Mouse (Mus musculus): ENCODE results near the gene Hoxa3. TPM values are rescaled to one million over a fixed set of nuclear protein-coding genes. Genes with fewer than 3 reads are reported as not detected.

Gene Hoxa3
- polyA plus RNA-seq, 1 experiment from 2014 or later: 0.24 TPM

GRCm38 (mm10) chr6:52183311-52184080 lies 29.6 kb downstream of the Hoxa3 start:
- no peak overlapping the region for H3K9ac ChIP-seq
- DNase-seq: no peak
- H3K4me2 ChIP-seq: peak overlapping the region; percentile 24; the same call in 1 of the 2 replicates
- H3K36me3 ChIP-seq: no peaks in the 10 kb centered on the region
- H3K4me1 ChIP-seq (replicated peaks): peaks cover 8% of the 10 kb centered on the region
- H3K27me3 ChIP-seq: peaks cover 100% of the 10 kb centered on the region
- peak overlapping the region; percentile 39; the same call in 1 of the 2 replicates for H3K27ac ChIP-seq
- peak; percentile 62; the same call in 1 of the 2 replicates for ATAC-seq (ENCODE audit: low read depth)
- WGBS (ENCODE audit: insufficient replicate concordance): 26% methylated on average over 10 of the region's 10 CpGs
- no peak overlapping the region for H3K4me3 ChIP-seq (replicated peaks)
- no peaks in the 10 kb centered on the region for H3K9me3 ChIP-seq (replicated peaks)

- Histone ChIP-seq H3K4me3 (replicated peaks) (no peak overlapping the region), H3K9ac (no peak overlapping the region), H3K4me2 (peak overlapping the region; percentile 23; the same call in 1 of the 2 replicates), H3K27me3 (peaks cover 100% of the 10 kb centered on the region), H3K9me3 (replicated peaks) (no peaks in the 10 kb centered on the region), H3K27ac (no peak overlapping the region), H3K36me3 (no peaks in the 10 kb centered on the region), H3K4me1 (replicated peaks) (peaks cover 8% of the 10 kb centered on the region)
- no peak for ATAC-seq (ENCODE audit: low read depth)
- no peak for DNase-seq
- WGBS (ENCODE audit: insufficient replicate concordance): 55% methylated on average over 1 of the region's 1 CpGs
Observed at GRCm38 (mm10) chr6:52182793-52183192, 30.3 kb downstream of the Hoxa3 start.

GRCm38 (mm10) chr6:52182030-52182429 lies 31.1 kb downstream of the Hoxa3 start:
- Histone ChIP-seq H3K9me3 (replicated peaks) (no peaks in the 10 kb centered on the region), H3K4me1 (replicated peaks) (peaks cover 8% of the 10 kb centered on the region), H3K4me2 (no peak overlapping the region), H3K36me3 (no peaks in the 10 kb centered on the region), H3K27ac (no peak overlapping the region), H3K9ac (no peak overlapping the region), H3K27me3 (peaks cover 100% of the 10 kb centered on the region), H3K4me3 (replicated peaks) (no peak overlapping the region)
- 28% methylated on average over 2 of the region's 2 CpGs for WGBS (ENCODE audit: insufficient replicate concordance)
- ATAC-seq (ENCODE audit: low read depth) (no peak), DNase-seq (no peak)

GRCm38 (mm10) chr6:52180726-52181125 lies 32.4 kb downstream of the Hoxa3 start:
- Histone ChIP-seq H3K27ac (no peak overlapping the region), H3K36me3 (no peaks in the 10 kb centered on the region), H3K4me3 (replicated peaks) (no peak overlapping the region), H3K4me2 (no peak overlapping the region), H3K4me1 (replicated peaks) (peaks cover 8% of the 10 kb centered on the region), H3K27me3 (peaks cover 100% of the 10 kb centered on the region), H3K9me3 (replicated peaks) (no peaks in the 10 kb centered on the region), H3K9ac (no peak overlapping the region)
- WGBS (ENCODE audit: insufficient replicate concordance): 33% methylated on average over 3 of the region's 3 CpGs
- ATAC-seq (ENCODE audit: low read depth) (no peak), DNase-seq (no peak)

- no peak for ATAC-seq (ENCODE audit: low read depth)
- Histone ChIP-seq H3K9me3 (replicated peaks) (no peaks in the 10 kb centered on the region), H3K27me3 (peaks cover 100% of the 10 kb centered on the region), H3K4me1 (replicated peaks) (peaks cover 8% of the 10 kb centered on the region), H3K9ac (0 out of 2 replicates have a peak overlapping the region, but pooled peaks have one; percentile 39), H3K36me3 (no peaks in the 10 kb centered on the region), H3K4me3 (replicated peaks) (no peak overlapping the region), H3K27ac (no peak overlapping the region), H3K4me2 (peak overlapping the region; percentile 23; the same call in 1 of the 2 replicates)
- 20% methylated on average over 11 of the region's 11 CpGs for WGBS (ENCODE audit: insufficient replicate concordance)
- DNase-seq: no peak
Observed at GRCm38 (mm10) chr6:52180213-52180710, 32.9 kb downstream of the Hoxa3 start.

- Histone ChIP-seq H3K36me3 (no peaks in the 10 kb centered on the region), H3K4me2 (peak overlapping the region; percentile 23), H3K27ac (no peak overlapping the region), H3K4me1 (replicated peaks) (peaks cover 8% of the 10 kb centered on the region), H3K27me3 (peaks cover 100% of the 10 kb centered on the region), H3K4me3 (replicated peaks) (peak overlapping the region; percentile 6; the same call in 1 of the 2 replicates), H3K9me3 (replicated peaks) (no peaks in the 10 kb centered on the region), H3K9ac (peak overlapping the region; percentile 39)
- DNase-seq (no peak), ATAC-seq (ENCODE audit: low read depth) (no peak)
- 5% methylated on average over 10 of the region's 10 CpGs for WGBS (ENCODE audit: insufficient replicate concordance)
Observed at GRCm38 (mm10) chr6:52179690-52180089, 33.4 kb downstream of the Hoxa3 start.

- ATAC-seq (ENCODE audit: low read depth): no peak
- H3K9ac ChIP-seq: peak overlapping the region; percentile 39
- peak overlapping the region; percentile 23 for H3K4me2 ChIP-seq
- no peak overlapping the region for H3K27ac ChIP-seq
- 0 out of 2 replicates have a peak overlapping the region, but pooled peaks have one; percentile 6 for H3K4me3 ChIP-seq (replicated peaks)
- WGBS (ENCODE audit: insufficient replicate concordance): 7% methylated on average over 4 of the region's 4 CpGs
- no peaks in the 10 kb centered on the region for H3K36me3 ChIP-seq
- no peak for DNase-seq
- peaks cover 100% of the 10 kb centered on the region for H3K27me3 ChIP-seq
- peaks cover 8% of the 10 kb centered on the region for H3K4me1 ChIP-seq (replicated peaks)
- no peaks in the 10 kb centered on the region for H3K9me3 ChIP-seq (replicated peaks)
Observed at GRCm38 (mm10) chr6:52178918-52179665, 34.0 kb downstream of the Hoxa3 start.

- WGBS (ENCODE audit: insufficient replicate concordance): 7% methylated on average over 9 of the region's 9 CpGs
- Histone ChIP-seq H3K9ac (peak overlapping the region; percentile 30), H3K36me3 (no peaks in the 10 kb centered on the region), H3K4me3 (replicated peaks) (peak overlapping the region; percentile 43), H3K9me3 (replicated peaks) (no peaks in the 10 kb centered on the region), H3K4me2 (peak overlapping the region; percentile 35), H3K27ac (no peak overlapping the region), H3K27me3 (peaks cover 100% of the 10 kb centered on the region), H3K4me1 (replicated peaks) (peaks cover 2% of the 10 kb centered on the region; the same call in 1 of the 2 replicates)
- ATAC-seq (ENCODE audit: low read depth): no peak
- DNase-seq: no peak
Observed at GRCm38 (mm10) chr6:52177806-52178205, 35.3 kb downstream of the Hoxa3 start.

GRCm38 (mm10) chr6:52177061-52177735 lies 35.9 kb downstream of the Hoxa3 start, which contains the start of gene 5730596B20Rik:
Gene 5730596B20Rik, plus strand, starts transcription at chr6:52177498.
- ATAC-seq (ENCODE audit: low read depth): no peak
- peak within 1 kb of the TSS; percentile 39; the same call in 1 of the 2 replicates for H3K27ac ChIP-seq
- peak within 1 kb of the TSS; percentile 43 for H3K4me3 ChIP-seq (replicated peaks)
- H3K36me3 ChIP-seq: no peaks in the 10 kb centered on the region
- H3K9me3 ChIP-seq (replicated peaks): no peaks in the 10 kb centered on the region
- H3K4me1 ChIP-seq (replicated peaks): peaks cover 8% of the 10 kb centered on the region
- H3K9ac ChIP-seq: peak within 1 kb of the TSS; percentile 30
- DNase-seq: no peak
- peaks cover 100% of the 10 kb centered on the region for H3K27me3 ChIP-seq
- 2% methylated on average over 36 of the region's 36 CpGs for WGBS (ENCODE audit: insufficient replicate concordance)
- peak within 1 kb of the TSS; percentile 39 for H3K4me2 ChIP-seq

- H3K4me2 ChIP-seq: peak overlapping the region; percentile 39
- no peaks in the 10 kb centered on the region for H3K9me3 ChIP-seq (replicated peaks)
- peak overlapping the region; percentile 43 for H3K4me3 ChIP-seq (replicated peaks)
- peaks cover 100% of the 10 kb centered on the region for H3K27me3 ChIP-seq
- peak overlapping the region; percentile 39; the same call in 1 of the 2 replicates for H3K27ac ChIP-seq
- ATAC-seq (ENCODE audit: low read depth): no peak
- H3K4me1 ChIP-seq (replicated peaks): peaks cover 8% of the 10 kb centered on the region
- no peak for DNase-seq
- 0 out of 2 replicates have a peak overlapping the region, but pooled peaks have one; percentile 30 for H3K9ac ChIP-seq
- no peaks in the 10 kb centered on the region for H3K36me3 ChIP-seq
- WGBS (ENCODE audit: insufficient replicate concordance): 3% methylated on average over 6 of the region's 6 CpGs
Observed at GRCm38 (mm10) chr6:52176391-52176790, 36.7 kb downstream of the Hoxa3 start.
